Mouse (Mus musculus) left cerebral cortex, postnatal 25 days (tissue): Measurements from ENCODE around the gene Top1. TPM values are rescaled to one million over a fixed set of nuclear protein-coding genes. Genes with fewer than 3 reads are reported as not detected.

Experiments used
- DNase-seq, 2 experiments: peaks; one replicate each; pipeline ENCODE4 v3.0.0; 2022; ENCODE audit warnings: low spot score in 2 of 2, mixed read lengths in 1 of 2
- intact Hi-C: fragments of 180-260 bp; cut with DNase I; formaldehyde crosslinking; loops from one replicate; pipeline ENCODE4 v1.15.1; 2025
- total RNA-seq, 2 experiments: library from RNA; stranded (reverse); gene quantifications; 2 replicates each; pipeline ENCODE4 v1.2.3; 2021

The Top1 gene
- total RNA-seq, 2 experiments from 2014 or later = 83.0 to 85.7 TPM

DNA sequence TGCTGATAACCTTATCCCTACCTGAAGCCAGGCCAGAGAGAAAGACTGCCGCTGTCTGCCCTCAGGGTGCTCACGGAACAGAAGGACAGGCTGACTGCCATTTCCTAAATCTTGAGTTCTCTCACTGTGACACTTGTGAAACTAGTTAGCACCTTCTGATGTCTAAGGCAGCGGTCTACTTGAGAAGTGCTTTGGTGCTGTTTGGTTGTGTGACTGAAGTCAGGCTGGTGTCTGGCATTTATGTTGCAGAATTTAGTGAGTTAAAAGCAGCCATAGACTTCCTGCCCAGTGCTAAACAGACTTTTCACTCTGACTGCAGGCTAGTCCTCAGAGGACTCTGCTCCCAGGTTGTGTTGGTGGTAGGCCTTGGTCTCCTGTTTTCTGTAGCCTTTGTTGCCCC is 88.6 kb downstream of the Top1 start:
- DNase-seq = no peak
- intact Hi-C loops = loop anchor here (5.0 kb wide), 1 partner anchor 63 kb away; no protein-coding TSS in a partner anchor

DNA sequence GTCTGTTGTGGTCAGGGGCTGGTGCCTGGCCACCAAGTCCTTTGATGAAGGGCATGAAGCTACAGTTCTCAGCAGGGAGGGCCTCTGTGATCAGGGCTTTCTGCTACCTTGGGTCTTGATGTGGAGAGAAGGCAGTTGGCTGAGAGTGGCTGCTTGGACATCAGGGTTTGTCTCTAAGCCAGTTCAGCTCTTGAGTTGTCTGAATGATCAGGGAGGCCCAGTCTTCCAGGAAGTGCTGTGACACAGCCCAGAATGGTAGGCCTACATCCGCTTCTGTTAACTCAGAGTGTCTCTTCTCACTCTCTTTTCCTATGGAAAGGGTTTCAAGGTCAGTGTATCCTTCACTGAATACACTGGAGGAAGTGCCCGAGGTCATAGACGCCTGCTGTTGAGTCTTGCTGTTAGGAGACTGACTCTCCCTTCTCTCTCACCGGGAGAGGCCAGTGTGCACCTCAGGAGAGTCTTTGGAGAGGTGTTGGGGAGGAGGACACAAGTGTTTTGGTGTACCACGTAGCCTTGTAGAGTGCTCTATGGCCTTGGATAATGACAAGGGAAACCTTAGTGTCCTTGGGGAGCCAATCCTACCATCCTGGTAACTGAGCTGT is 90.1 kb downstream of the Top1 start:
- intact Hi-C loops = no loop called here
- no peak for DNase-seq

DNA sequence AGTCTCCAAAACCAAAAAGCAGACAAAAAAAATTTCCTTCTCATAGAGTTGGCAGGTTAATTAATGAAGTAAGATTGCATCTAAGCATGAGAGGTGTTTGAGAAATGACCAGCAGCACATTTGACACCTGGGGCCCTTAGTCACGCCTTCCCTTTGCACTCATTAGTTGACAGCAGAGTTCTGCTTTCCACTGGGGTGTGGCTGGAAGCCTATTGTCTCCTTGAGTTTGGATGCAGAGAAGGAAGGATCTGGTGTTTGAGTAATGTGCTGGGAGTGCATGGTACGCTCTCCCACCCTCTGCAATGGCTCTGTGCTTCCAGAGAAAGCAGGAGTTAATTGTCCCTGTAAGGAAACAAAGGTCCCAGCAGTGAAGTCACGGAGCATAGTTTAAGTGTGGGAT is 90.8 kb downstream of the Top1 start:
- DNase-seq = no peak
- intact Hi-C loops = no loop called here

DNA sequence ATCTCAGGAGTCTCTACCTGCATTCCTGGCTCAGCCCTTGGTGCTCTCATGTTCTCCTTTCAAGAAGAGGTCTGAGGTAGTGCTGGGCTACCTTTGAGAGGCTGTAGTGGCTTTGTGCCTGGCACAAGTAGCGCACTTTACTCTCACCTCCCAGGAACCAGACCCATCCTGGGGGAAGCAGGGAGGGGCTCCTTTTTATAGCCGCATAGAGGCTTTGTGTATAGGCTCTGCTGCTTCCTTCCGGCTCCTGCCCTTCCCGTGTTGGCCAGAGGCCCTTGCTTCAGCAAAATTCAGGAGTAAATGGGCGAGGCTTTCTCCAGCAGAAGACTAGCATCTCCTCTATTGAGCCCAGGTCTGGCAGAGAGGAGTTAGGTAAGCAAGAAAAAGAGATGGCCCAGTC is 92.7 kb downstream of the Top1 start:
- intact Hi-C loops = no loop called here
- no peak for DNase-seq

DNA sequence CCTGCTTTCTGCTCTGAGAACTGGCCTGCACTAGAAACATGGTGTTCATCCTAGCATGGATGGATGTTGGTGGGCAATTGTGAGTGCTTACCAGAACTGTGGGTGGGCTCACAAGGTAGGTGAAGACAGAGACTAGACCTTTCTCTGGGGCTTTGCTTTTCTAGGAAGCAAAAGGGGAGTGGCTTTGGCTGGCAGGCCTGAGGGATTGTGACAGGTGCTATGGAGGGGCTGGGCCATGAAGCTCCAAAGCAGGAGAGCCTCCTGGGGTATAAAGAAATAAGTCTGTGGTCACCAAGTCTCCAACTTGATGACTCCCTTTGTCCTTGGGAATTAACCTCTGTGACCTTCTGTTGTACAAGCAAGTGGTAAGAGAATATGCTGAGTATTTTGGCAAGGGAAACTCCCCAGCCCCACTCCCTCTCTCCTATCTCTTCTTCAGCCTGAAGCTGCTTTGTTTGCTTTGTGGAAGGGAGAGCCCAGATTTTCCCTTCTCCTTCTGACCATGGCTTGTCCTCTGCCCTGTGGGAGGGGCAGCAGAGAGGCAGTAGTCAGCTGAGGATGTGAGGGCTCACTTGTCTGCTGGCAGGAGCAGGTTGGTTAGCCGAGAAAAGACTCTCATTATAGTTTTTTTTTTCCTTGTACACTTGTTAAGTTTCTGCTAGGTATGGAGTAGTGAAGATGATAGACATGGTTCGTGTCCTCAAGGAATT is 94.1 kb downstream of the Top1 start:
- no peak for DNase-seq
- intact Hi-C loops = no loop called here

DNA sequence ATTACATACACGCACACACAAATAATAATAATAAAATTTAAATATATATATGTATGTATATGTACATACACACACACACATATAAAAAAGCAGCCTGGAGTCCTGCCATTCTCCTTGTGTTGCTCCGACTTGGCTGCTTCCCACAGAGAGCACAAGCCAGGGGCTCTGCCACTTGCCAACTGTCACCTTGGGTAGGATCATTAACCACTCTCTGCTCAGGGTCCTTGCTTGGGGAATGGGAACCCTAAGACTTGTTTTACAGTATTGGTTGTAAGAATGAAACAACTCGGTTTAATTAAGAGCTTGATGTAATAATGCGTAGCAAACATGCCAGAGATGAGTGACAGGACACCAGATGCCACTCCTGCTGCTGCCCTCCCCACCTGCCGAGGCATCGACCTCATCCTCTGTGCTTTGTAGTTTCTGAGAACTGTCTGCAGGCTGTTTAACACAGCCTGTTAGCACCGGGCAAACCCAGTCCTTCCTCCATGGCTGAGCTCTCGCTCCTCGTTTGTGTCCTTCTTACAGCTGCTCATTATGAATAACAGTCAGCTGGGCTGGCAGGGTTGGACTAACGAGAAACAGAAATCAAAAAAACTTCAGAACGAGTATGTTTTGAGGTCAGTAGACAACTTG is 95.0 kb downstream of the Top1 start:
- no peak for DNase-seq
- intact Hi-C loops = no loop called here

DNA sequence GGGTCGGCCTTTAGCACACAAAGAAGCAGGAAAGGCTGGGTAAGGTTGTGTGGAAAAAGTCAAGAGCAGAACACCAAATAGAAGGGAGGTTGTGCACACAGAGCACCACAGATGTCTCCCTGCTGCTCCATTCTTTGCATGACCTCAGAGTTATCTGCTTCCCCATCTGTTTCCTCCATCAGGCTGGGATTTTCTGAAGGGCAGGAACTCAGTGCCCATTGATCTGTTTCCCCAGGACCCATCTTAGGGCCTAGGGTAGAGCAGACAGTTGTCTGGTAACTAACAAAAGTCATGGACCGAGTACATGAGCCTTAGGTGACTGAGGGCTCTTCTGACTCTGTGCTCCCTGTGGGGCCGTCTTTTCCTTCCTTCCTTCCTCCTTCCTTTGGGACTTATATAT is 95.9 kb downstream of the Top1 start:
- DNase-seq = no peak
- intact Hi-C loops = no loop called here

DNA sequence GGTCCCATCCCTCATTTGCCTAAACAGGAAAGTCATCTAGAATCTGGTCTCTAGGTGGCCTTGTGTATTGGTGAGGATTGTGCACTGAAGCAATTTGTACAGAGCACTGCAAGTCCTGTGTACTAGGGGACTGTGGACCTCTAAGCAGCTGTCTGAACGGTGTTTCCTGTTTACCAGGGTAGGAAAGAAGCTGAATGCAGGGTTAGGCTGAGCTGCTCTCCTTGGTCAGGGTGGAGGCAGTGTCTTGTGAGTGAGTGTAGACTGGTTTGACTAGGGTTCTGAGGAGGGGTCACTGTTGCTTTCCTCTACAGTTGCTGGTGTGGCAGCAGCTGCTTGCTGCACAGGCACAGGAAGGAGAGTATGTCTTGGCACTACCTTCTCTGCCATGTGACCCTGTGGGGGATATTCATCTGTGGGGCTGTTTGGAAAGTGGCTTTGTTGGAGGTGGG is 96.5 kb downstream of the Top1 start:
- intact Hi-C loops = no loop called here
- no peak for DNase-seq

DNA sequence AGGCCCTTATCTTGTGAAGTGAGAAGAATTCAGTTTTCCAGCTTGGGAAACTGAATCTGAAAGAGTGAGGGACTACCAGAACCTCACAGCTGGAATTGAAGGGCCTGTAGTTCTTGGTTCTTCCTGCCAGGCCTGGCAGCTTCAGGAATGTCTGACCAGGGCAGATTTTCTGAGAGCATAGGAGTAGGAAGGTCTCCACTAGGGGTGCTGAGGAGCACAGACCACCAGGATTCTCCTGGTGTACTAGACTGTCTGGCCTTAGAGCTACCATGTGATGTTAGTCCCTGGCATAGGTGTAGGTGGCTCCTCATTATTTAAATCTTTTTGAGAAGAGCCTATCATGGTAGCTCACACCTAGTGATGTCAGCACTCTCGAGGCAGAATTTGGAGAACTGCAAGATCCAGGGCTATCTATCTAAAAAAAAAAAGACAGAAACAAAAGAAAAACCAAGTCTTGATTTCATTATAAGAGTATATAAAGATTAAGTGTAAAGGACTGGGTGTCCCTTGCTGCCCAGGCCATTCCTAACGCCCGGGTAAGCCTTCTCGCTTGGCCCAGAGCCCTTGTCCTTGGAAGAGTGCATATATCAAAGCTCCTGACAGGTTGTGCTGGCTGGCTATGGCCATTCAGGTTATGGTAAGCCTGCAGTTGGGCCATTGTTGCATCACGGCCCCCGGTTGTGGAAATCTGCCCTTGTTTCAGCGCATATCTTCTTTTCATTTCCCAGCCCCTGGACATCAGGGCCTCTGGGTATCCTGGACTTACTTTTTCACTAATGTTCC is 98.5 kb downstream of the Top1 start:
- DNase-seq = peak in 1 of 2 experiments; percentile 46
- intact Hi-C loops = no loop called here

DNA sequence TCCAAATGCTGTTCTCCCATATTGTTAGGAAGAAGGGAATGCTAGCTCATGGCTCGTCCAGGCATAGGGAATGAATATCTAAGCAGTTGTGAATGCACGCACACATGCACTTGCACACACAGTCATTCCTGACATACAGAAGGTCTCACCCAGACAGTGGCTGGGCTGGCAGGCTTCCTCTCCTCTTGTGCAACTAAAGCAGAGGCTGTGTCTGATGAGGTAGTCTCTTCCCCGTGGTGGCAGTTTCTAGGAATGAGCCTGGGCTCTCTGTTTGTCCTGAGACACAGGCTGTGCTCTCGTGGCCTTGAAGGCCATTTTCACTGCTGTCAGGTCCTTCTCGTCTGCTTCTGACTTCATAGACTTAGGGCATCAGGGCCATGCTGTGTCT is 99.1 kb downstream of the Top1 start:
- DNase-seq = no peak
- intact Hi-C loops = no loop called here

DNA sequence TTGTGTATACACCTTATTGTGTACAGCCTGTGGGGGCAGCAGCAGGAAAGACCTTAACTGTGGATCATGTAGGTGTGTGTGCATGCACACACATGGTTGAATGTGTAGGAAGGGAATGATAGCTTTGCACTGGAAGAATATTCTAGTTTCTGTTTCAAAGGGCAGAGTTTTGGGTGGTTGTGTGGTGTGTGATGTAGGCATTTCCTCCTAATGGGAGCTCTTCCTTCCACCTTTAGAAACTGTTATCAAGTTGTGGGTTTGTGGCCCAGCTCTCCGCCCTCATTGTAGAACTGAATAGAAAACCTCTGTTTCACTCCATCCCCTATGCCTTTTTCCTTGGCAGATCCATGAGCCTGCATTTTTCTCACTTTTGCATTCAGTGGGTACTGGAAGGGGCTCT is 99.8 kb downstream of the Top1 start:
- intact Hi-C loops = no loop called here
- DNase-seq = no peak

DNA sequence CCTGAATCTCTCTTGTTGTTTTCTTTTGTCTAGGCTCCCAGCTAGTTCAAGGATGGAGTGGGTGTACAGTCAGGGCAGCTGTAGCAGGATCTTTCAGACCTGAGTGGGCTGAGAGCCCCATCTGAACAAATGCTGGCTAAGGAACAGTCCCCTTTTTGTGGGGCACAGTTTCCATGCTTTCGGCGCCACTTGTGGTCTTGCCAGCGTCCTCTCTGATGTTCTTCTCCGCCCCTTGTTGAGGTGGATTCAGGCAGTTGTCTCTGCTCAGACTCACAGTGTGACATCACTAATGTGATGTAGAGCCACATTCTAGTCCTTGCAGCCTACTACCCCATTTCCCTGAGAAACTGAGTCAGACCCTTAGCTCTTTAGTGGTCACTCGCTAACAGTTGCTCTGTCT is 100.9 kb downstream of the Top1 start:
- intact Hi-C loops = no loop called here
- no peak for DNase-seq

DNA sequence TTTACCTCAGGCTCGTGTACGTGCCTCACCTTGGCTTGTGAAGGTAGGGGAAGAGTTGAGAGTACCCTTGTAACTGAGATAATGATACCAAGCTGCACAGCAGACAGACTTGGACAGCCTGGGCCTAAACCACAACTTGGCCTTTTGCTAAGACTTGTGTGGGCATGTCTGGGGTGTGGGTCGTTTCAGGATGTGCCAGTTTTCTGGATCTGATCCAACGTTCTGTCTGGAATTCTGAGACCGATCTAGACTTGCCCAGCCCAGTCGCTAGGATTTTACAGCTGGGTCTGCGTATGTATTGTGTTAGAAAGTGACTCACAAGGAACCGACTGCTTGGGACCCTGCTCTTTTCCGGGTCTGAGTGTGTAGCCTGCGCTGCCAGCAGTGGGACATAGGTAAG is 101.4 kb downstream of the Top1 start:
- DNase-seq = no peak
- intact Hi-C loops = no loop called here

DNA sequence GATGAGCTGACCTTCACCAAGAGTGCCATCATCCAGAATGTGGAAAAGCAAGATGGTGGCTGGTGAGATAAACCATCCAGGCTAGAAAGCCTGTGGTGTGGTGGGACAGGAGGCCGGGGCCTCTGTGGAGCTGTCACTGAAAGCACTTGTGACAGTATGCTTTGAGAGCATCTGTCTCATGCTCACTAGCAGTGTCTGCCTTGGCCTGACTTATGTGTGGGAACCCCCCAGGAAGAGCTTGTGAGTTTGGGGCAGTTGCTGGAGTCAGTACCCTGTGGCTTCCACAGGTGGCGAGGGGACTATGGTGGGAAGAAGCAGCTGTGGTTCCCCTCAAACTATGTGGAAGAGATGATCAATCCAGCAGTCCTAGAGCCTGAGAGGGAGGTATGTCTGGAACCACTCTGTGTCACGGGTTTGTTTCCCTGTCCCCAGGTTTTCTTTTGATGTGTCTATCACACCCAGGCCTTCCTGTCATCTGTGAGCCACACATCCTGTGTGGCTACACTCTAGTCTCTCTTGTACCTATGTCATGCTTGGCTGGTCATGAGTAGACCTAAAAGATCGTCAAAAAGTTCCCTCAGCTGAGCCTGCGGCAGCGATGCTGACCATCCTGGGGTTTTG is 111.0 kb downstream of the Top1 start:
- DNase-seq = no peak
- intact Hi-C loops = no loop called here

DNA sequence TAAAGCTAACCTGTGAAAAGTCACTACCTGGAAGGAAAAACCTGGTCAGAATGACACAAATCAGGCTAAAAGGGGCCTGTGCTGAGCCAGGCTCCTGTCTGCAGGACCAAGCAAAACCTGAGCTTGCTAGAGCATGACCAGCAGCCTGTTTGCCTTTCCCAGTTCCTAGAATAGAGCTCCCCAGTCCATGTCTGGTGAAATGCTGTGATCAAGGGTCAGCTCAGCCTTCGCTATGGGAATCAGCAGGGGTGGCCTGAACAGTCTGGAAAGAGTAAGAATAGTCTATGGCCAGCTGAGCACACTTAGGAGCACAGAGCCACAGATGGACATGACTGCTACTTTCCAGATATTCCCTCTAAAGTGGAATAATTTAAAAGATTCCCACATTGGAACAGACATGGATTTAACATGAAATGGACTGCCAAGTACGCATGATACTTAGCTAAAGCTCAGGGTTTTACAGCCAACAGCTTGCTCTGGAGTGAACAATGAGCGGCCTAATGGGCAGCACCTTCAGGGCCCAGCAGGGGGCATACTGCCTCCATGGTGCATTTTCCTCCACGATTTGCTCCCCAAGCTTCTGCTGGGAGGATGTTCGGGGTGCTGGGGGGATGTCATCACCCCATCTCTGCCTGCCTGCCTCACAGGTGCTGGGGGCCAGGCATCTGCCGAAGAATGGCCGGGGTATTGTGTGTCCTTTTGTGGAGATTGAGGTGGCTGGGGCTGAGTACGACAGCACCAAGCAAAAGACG is 114.9 kb downstream of the Top1 start:
- intact Hi-C loops = loop anchor here (2.0 kb wide), 1 partner anchor 126 kb away; no protein-coding TSS in a partner anchor
- peak; percentile 62 to 63 for DNase-seq

DNA sequence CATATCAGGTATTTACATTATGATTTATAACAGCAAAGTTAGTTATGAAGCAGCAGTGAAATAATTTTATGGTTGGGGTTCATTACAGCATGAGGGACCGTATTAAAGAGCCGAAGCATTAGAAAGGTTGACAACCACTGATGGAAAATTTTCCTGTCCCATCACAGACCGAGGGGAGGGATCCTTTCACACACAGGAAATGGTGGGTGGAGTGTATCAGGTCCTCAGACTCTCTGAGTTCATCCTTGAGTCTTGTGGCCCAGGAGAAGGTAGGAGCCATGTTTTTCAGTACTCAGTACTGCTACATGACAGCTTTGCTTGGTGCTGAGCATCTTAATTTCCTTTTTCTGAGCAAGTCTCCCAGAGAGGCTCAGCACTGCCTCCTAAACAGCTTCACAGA is 118.1 kb downstream of the Top1 start:
- intact Hi-C loops = no loop called here

DNA sequence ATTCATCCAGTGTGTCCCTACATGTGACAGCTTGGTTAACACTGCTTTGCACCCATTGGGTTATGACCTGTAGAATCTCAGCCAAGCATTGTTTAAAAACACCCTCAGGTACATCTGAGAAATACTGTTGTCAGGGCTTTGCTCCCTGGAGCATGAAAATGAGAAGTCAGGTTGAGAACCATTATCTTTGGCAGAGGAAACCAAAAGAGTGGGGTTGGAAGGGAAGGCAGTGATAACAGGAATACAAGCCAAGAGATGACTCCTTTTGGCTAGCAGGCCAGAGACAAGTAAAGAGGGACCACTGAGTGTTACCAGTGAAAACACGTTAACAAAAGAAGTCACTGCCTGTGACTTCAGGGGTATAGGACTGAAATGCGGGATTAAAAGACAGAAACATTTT is 118.7 kb downstream of the Top1 start:
- no peak for DNase-seq
- intact Hi-C loops = no loop called here

More for the DNA sequence above, 118.1 kb downstream of the Top1 start:
- no peak for DNase-seq

DNA sequence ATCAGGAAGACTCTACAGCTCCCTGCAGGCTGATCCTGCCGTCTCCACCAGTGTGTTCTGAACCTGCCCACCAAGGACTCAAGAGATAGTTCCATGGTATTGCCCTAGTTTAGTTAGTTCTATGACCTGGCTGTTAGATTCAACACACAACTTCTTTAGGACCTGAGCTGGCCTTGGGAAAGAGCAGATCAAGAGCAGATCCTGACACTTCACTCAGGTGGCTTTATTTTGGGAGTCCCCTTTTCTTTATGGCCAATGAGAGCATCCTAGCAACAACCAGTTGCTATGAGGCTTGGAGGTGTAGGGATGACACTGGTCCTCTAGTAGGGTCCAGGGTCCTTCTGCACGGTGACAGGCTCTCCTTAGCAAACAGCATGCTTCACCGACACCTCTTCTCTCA is 119.4 kb downstream of the Top1 start:
- no peak for DNase-seq
- intact Hi-C loops = no loop called here

DNA sequence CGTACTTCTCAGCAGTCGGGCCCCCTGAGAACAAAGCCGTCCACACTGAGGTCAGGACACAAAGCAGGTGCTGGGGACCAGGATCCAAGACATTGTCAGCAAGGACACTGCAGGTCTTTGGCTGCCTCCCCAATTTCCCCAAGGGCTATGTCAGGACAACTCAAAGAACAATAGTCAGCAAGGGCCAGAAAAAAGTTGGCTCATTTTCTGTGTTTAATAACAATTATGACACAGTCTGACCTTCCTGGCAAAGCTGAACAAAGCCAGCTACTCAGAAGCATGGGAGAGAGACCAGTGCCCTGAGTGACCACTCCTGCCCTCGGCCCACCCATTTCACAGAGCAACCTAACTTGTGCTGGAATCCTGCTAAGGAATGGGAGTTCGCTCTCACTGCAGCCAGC is 120.7 kb downstream of the Top1 start:
- DNase-seq = no peak
- intact Hi-C loops = no loop called here
